Mouse (Mus musculus) erythroblast, embryonic 14.5 days (primary cell): ENCODE data around the gene Hist1h1e.

Source experiments
- GATA1 ChIP-seq: IDR thresholded peaks from 2 replicates; pipeline ENCODE4 v1.6.1; 2012; ENCODE audit warnings: low read length, inconsistent platforms, mixed read lengths
- TAL1 ChIP-seq: IDR thresholded peaks from 3 replicates; pipeline ENCODE4 v1.6.1; 2012; ENCODE audit warnings: low read length, inconsistent platforms, mixed read lengths

DNA sequence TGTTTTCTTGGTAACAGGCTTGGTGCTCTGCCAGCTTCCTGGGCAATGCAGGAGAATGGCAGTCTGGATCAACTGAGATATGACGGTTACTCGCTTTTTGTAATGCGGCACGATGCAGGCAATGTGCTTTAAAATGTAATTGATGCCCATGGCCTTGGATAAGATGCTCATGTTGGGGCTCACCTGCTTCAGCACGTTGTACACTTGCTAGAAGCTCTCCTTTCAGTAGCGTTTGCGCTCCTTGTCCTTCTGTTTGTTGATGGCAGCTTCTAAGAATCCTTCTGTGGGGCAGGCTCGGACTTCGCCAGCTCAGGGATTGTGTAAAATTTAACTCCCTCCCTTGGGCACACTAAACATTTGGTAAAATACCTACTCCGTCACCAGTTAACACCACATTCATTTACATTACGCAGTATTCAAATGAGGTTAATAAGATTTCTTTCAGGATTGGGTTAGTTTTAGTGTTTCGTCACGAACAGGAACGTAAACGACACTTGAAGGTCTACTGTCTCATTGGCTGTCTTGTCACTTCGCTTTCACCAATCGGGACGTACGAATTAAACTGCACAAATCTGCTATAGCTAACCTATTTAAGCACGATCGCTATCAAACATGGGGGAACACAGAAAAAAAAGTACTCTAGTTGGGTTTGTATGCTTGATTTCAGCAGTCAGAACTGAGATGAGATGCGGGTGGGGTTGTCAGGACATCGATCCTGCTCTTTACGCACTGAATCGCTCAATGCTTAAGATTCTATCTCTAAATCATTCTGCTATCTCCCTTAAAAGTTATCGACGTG, 1.4 kb downstream of the Hist1h1e start, which contains the start of gene Hist1h2be:
- no peak for TF ChIP-seq TAL1
- peak; percentile 49; the same call in 1 of the 2 replicates for TF ChIP-seq GATA1
